Mouse (Mus musculus) stomach, embryonic 15.5 days (tissue): ENCODE results near the gene 1700029H14Rik. TPM values are rescaled to one million over a fixed set of nuclear protein-coding genes. Genes with fewer than 3 reads are reported as not detected.

Experiments used
- ATAC-seq: fragments of 200-750 bp; cut with Nextera tagmentation; 2 replicates; pipeline ENCODE4 v1.8.0; 2017; ENCODE audit warnings: low read depth, moderate number of reproducible peaks, moderate TSS enrichment; ENCODE audit not compliant: insufficient read depth, low FRiP score
- H3K27ac ChIP-seq: fragments of 300-500 bp; sonication (generic); 2 replicates; pipeline ENCODE4 v1.5.1; 2015; ENCODE audit warnings: mild to moderate bottlenecking, inconsistent platforms
- H3K27me3 ChIP-seq: fragments of 300-500 bp; sonication (generic); replicated peaks from 2 replicates; pipeline ENCODE4 v1.6.1; 2015; ENCODE audit warnings: inconsistent platforms
- H3K36me3 ChIP-seq: fragments of 300-500 bp; sonication (generic); 2 replicates; pipeline ENCODE4 v1.6.1; 2015; ENCODE audit warnings: inconsistent platforms
- H3K4me1 ChIP-seq: fragments of 300-500 bp; sonication (generic); 2 replicates; pipeline ENCODE4 v1.6.1; 2015; ENCODE audit warnings: inconsistent platforms
- H3K4me2 ChIP-seq: fragments of 300-500 bp; sonication (generic); 2 replicates; pipeline ENCODE4 v1.6.1; 2015; ENCODE audit warnings: mild to moderate bottlenecking, inconsistent platforms
- H3K4me3 ChIP-seq: fragments of 300-500 bp; sonication (generic); replicated peaks from 2 replicates; pipeline ENCODE4 v1.5.1; 2015; ENCODE audit warnings: inconsistent platforms
- H3K9ac ChIP-seq: fragments of 300-500 bp; sonication (generic); 2 replicates; pipeline ENCODE4 v1.6.1; 2015; ENCODE audit warnings: inconsistent platforms
- H3K9me3 ChIP-seq: fragments of 300-500 bp; sonication (generic); 2 replicates; pipeline ENCODE4 v1.6.1; 2016; ENCODE audit warnings: inconsistent platforms
- WGBS: fragments of 180-500 bp; shearing (Covaris S2); methylation state at CpG from one replicate; pipeline ENCODE4 v1.1.7; 2015; 5-methylcytosine and 5-hydroxymethylcytosine counted together
- polyA plus RNA-seq: library from polyadenylated mRNA; unstranded; fragments of >200 nt; fragmentation: Nextera tagmentation; extraction: Ambion mirVana; gene quantifications from 2 replicates; pipeline ENCODE4 v1.2.1, GENCODE M21; 2015

Gene 1700029H14Rik
- polyA plus RNA-seq, 1 experiment from 2014 or later: not detected

GRCm38 (mm10) chr8:13501221-13501620 lies 61.0 kb downstream of the 1700029H14Rik start:
- ATAC-seq: no peak
- no peak overlapping the region for H3K4me3 ChIP-seq
- H3K4me1 ChIP-seq: peaks cover 12% of the 10 kb centered on the region
- H3K27me3 ChIP-seq: no peaks in the 10 kb centered on the region
- no peak overlapping the region for H3K9ac ChIP-seq
- no peaks in the 10 kb centered on the region for H3K36me3 ChIP-seq
- no peak overlapping the region for H3K27ac ChIP-seq
- no peaks in the 10 kb centered on the region for H3K9me3 ChIP-seq
- no peak overlapping the region for H3K4me2 ChIP-seq
- WGBS: 85% methylated on average over 3 of the region's 3 CpGs

Other genes starting within 250 kb of the 1700029H14Rik start
- 156 and 173 TPM in 2 replicates for gene Tfdp1, start 223.7 kb downstream of the 1700029H14Rik start, polyA plus RNA-seq
- gene Atp4b, start 165.6 kb downstream of the 1700029H14Rik start, polyA plus RNA-seq: 13.8 and 25.5 TPM in 2 replicates
- gene Grk1, start 157.4 kb downstream of the 1700029H14Rik start, polyA plus RNA-seq: 0.01 TPM in 1 of 2 replicates, not detected in the other
- 2.8 and 3.0 TPM in 2 replicates for gene Tmem255b, start 127.3 kb downstream of the 1700029H14Rik start, polyA plus RNA-seq
- 113 and 130 TPM in 2 replicates for gene Gas6, start 68.0 kb downstream of the 1700029H14Rik start, polyA plus RNA-seq
- 26.0 and 27.0 TPM in 2 replicates for gene Rasa3, start 115.1 kb upstream of the 1700029H14Rik start, polyA plus RNA-seq
- not detected in 2 replicates for gene Cfap97d2, start 143.4 kb upstream of the 1700029H14Rik start, polyA plus RNA-seq
- gene Cdc16, start 195.2 kb upstream of the 1700029H14Rik start, polyA plus RNA-seq: 151 and 167 TPM in 2 replicates
- gene Upf3a, start 223.2 kb upstream of the 1700029H14Rik start, polyA plus RNA-seq: 41.4 and 41.6 TPM in 2 replicates